Mouse (Mus musculus) 3T3-L1 (cell line): ENCODE results near the gene 3110082I17Rik.
A peak's percentile ranks its signal among the peaks of the same experiment; 100 is the strongest.

Experiments
- DNase-seq: peaks from one replicate; pipeline ENCODE4 v3.0.0-alpha.2; 2015; ENCODE audit warnings: low read depth, low spot score

3110082I17Rik gene

DNA sequence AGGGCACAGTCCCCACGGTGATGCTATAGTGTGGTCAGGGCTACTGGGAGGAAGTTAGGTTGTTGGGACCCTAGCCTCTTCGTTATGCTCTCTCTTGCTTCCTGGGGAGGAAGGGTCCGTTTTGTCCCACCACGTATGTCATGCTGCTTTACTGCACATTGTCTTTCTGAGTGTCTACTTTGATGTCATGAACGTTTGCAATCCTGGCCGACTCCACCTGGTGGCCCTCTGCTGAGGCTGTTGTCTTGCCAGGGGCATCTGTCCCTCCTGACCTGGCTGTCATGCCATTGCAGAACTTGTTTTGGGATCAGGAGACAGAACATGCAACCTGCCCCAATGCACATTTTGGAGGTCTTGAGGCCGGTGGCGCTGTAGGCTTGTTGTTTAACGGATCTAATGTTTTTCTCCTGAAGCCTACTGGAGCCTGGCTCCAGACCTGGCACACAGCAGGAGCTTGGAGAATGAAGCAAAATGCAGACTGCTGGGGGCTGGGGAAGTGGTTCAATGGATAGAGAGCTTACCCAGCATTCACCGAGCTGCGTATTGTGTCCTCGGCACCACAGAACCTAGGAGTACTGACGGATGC, 134.1 kb downstream of the 3110082I17Rik start:
- no peak for DNase-seq

DNA sequence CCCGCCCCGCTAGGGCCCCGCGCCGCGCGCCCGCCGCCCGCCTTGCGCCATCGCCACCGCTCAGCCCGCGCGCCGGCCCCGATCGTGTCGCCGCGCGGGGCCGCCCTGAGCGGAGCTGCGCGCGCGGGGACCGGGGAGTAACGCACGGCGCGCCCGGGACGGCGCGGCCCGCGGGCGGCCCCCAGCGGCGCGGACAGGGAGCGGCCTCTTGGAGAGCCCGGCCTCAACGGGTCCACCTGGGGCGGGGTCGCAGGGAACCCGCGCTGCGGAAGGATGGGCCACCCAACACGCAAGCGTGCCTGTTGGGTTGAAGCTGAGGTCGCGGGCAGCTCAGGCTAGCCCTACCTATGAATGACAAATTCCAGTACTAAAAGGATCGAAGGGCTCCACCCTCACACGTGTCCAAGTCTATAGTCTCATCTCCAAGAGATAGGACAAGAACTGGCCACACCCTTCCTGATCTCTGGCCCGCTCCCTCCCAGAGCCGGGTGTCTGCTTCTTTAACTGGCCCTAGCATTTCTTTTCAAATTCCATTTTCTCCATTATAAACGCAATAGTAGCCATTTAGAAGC, 134.8 kb downstream of the 3110082I17Rik start, which contains the start of gene Adap1:
TSS of gene Adap1 (minus strand) at position 228 of the 572 bp plus-strand sequence.
- no peak for DNase-seq

- DNase-seq = no peak
Measured at GRCm38 (mm10) chr5:139324691-139325394, 135.5 kb downstream of the 3110082I17Rik start.

- DNase-seq = no peak
Measured at GRCm38 (mm10) chr5:139324045-139324491, 136.3 kb downstream of the 3110082I17Rik start.

GRCm38 (mm10) chr5:139323260-139323924, 136.9 kb downstream of the 3110082I17Rik start:
- no peak for DNase-seq

DNA sequence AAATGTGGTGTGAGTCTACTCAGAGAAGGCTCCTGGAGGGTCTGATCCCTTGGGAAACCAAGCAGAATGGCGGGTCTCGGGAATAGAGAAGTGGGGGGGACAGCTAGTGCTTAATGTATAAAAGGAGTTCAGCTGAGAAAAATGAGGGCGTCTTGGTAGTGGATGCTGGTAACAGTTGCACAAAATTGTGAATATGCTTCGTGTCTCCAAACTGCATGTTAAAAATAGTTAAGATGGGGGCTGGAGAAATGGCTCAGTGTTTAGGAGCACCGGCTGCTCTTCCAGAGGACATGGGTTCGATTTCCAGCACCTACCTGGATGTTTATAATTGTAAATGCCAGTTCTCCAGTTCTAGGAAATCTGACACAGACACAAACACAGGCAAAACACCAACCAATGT, 139.0 kb downstream of the 3110082I17Rik start:
- DNase-seq = no peak

DNA sequence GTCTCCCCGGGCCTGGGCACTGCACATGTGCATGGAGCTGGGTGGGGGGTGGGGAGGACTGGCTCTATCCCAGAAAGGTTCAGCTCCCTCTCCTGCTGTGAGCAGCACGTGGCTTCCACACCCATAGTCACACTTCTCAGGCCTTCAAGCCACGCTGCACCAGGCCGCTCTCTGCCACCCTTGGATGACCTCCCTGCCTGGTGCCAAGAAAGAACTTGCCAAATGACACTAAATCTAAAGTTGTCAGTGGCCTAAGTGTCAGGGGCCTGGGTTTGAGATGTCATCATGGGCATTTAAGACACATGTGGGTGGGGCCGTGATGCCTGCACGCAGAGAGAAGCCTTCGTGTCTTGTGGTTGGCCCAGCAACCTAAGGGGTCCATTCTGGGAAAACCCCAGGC, 139.9 kb downstream of the 3110082I17Rik start:
- DNase-seq = no peak

GRCm38 (mm10) chr5:139317751-139318504, 142.4 kb downstream of the 3110082I17Rik start:
- DNase-seq = no peak

GRCm38 (mm10) chr5:139316982-139317675, 143.2 kb downstream of the 3110082I17Rik start:
- DNase-seq = no peak

GRCm38 (mm10) chr5:139314941-139315642, 145.2 kb downstream of the 3110082I17Rik start:
- peak; percentile 37 for DNase-seq

GRCm38 (mm10) chr5:139313536-139313935, 146.8 kb downstream of the 3110082I17Rik start:
- no peak for DNase-seq

- no peak for DNase-seq
Measured at GRCm38 (mm10) chr5:139311822-139312221, 148.5 kb downstream of the 3110082I17Rik start.

DNA sequence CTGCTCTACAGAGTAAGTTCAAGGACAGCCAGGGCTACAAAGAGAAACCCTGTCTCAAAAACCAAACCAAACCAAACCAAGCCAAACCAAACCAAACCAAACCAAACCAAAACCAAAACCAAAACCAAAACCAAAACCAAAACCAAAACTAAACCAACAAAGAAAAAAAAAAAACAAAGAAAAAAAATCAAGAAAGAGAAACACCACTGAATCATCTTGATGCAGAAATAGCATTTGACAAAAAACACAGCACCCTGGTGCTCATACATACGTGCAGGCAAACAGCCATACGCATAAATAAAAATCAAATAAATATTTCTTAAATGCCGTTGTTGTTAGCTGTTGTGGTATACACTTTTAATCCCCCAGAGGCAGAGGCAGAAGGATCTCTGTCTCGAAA, 149.8 kb downstream of the 3110082I17Rik start:
- no peak for DNase-seq

DNA sequence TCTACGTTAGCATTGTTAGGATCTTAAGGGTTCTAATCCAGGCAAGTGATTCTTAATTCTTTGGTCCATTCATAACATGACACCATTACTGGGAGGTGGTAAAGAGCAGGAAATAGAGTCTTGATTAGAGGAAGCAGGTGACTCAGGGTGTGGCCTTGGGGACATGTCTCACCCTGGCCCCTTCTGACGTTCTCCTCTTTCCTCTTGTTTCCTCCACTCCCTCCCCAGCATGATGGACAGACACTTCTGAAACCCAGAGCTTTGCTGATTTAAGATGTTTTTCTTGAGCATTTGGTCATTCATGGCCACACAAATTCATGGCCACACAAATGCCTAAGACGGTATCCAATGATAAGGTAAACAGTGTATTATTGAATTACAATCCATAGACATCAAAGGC, 150.4 kb downstream of the 3110082I17Rik start:
- DNase-seq = no peak
